Mouse (Mus musculus): Measurements from ENCODE around the gene Tcf7l1. TPM values are rescaled to one million over a fixed set of nuclear protein-coding genes. Genes with fewer than 3 reads are reported as not detected.

Tcf7l1 gene
- polyA plus RNA-seq, 1 experiment from 2014 or later = 24.2 TPM

DNA sequence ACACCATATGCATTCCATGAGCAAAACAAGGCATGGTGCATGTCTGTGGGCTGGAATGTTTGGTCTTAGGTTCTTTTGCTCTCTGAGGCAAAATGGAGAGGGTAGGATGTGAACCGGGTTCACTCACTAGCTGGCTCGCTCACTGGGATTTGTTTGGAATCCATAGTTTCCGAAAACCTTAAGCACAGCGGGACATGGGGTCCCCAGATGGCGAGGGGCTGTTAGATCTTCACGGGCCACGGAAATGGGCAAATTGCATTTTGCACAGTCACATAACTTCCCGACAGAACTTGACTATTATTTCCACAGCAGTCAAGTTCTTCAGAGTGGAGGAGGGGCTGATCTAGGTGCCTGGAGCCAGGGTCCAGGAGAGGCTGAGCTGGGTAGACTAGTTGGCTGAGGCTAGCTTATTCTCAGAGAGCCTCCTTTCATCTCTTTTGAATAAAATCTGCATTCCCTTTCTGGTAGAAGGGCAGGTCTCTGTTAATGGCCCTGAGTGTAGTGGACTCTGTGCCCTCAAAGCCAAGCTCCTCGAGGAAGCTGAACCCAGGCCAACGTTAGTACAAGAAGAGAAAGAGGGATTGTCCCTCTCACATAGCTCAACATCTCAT is 78.1 kb downstream of the Tcf7l1 start:
- Histone ChIP-seq H3K36me3 (no peaks in the 10 kb centered on the region), H3K4me3 (0 out of 2 replicates have a peak overlapping the region, but pooled peaks have one; percentile 7), H3K9me3 (replicated peaks) (no peaks in the 10 kb centered on the region), H3K4me1 (peaks cover 53% of the 10 kb centered on the region), H3K27me3 (ENCODE audit: low read depth, poor library complexity, severe bottlenecking) (peaks cover 30% of the 10 kb centered on the region), H3K27ac (replicated peaks) (peak overlapping the region; percentile 81)
- WGBS = 60% methylated on average over 10 of the region's 10 CpGs
- peak; percentile 37 for DNase-seq (ENCODE audit: low spot score)

DNA sequence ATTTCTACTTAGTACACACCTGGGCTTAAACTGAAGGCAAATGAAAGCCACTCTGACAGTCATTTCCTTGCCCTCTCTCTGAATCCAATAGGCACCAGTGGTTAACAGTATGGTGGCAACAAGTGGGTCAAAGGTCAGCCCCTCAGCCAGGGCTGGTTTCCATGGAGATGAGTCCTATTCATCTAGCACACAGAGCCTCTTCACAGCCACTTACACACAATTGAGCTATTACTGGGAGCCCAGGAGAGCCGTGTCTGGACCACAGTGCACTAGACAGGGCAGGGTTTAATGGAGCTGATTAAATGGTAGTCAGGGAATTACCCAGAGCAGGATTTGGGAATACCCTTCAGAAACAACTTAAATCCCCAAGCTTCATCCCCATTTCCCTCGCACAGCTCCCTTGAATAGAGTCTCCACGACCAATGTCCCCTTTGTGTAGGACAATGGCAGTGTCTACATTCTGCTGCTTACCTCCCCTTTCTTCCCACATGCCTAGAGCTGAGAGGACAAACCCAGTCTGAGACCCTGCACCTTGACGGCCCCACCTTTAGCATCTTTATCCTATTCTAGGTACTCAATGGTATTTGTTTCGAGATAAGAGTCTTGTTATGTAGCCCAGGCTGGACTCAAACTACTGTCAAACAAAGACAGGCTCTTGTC is 89.5 kb downstream of the Tcf7l1 start:
- H3K4me3 ChIP-seq = 0 out of 2 replicates have a peak overlapping the region, but pooled peaks have one; percentile 1
- peaks cover 25% of the 10 kb centered on the region for H3K36me3 ChIP-seq
- peak overlapping the region; percentile 35 for H3K27ac ChIP-seq (replicated peaks)
- H3K4me1 ChIP-seq = peaks cover 55% of the 10 kb centered on the region
- DNase-seq (ENCODE audit: low spot score) = peak; percentile 87
- H3K27me3 ChIP-seq (ENCODE audit: low read depth, poor library complexity, severe bottlenecking) = peaks cover 87% of the 10 kb centered on the region
- WGBS = 22% methylated on average over 5 of the region's 5 CpGs
- H3K9me3 ChIP-seq (replicated peaks) = peaks cover 8% of the 10 kb centered on the region; the same call in 1 of the 2 replicates

DNA sequence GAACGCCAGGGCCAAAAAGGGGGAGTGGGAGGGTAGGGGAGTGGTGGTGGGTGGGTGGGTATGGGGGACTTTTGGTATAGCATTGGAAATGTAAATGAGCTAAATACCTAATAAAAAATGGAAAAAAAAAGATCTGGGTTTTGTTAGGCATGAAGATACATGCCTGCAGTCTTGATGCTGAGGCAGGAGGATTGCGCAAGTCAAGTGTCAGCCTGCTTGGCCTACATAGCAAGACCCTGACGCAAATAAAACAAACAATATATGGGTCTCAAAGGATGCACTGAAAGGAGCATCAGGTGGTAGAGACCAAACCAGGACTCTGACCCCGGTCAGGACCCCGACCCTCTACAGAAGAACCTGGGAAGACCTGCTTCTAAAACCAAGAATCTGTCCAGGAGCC is 90.5 kb downstream of the Tcf7l1 start:
- Histone ChIP-seq H3K9me3 (replicated peaks) (peaks cover 8% of the 10 kb centered on the region; the same call in 1 of the 2 replicates), H3K27me3 (ENCODE audit: low read depth, poor library complexity, severe bottlenecking) (peaks cover 87% of the 10 kb centered on the region), H3K4me1 (peaks cover 55% of the 10 kb centered on the region), H3K4me3 (no peak overlapping the region), H3K27ac (replicated peaks) (0 out of 2 replicates have a peak overlapping the region, but pooled peaks have one; percentile 35), H3K36me3 (peaks cover 20% of the 10 kb centered on the region)
- DNase-seq (ENCODE audit: low spot score) = no peak
- 92% methylated on average over 5 of the region's 5 CpGs for WGBS

DNA sequence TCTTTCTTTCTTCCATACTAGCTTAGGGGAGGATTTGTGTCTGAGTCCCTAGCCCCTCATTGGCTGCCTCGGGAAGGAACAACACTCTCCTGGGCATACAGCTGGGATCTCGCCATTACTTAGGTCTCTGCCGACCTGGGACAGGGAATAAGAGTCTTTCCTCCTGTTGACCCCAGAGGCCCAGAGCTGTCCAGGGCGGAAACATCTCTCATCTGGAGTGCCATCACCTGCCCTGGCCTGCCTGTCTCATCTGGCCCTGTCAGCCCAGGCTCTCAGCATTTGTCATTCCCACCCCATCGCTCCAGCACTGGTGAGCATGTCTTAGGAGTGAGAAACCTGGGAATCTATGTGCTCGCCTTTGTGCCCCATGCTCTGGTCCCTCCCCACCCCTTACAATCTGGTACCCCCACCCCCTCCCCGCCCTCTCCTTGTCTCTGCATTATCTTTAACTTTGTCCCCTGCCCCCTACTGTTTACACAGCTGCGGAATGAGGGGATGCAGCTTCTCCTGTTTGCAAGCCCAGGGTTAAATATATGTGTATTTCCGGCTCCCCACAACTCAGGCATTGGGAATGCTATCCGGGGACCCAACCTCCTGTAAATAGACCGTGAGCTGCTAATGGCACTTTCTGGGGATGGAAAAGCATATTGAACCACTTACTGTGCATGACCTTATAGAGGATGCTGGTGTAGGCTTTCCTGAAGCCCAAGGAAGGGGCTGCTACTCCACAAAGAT is 92.3 kb downstream of the Tcf7l1 start:
- 35% methylated on average over 11 of the region's 11 CpGs for WGBS
- peak overlapping the region; percentile 38; the same call in 1 of the 2 replicates for H3K27ac ChIP-seq (replicated peaks)
- peaks cover 8% of the 10 kb centered on the region; the same call in 1 of the 2 replicates for H3K9me3 ChIP-seq (replicated peaks)
- DNase-seq (ENCODE audit: low spot score) = no peak
- H3K4me3 ChIP-seq = no peak overlapping the region
- H3K4me1 ChIP-seq = peaks cover 64% of the 10 kb centered on the region
- peaks cover 8% of the 10 kb centered on the region; the same call in 1 of the 2 replicates for H3K36me3 ChIP-seq
- peaks cover 84% of the 10 kb centered on the region for H3K27me3 ChIP-seq (ENCODE audit: low read depth, poor library complexity, severe bottlenecking)

DNA sequence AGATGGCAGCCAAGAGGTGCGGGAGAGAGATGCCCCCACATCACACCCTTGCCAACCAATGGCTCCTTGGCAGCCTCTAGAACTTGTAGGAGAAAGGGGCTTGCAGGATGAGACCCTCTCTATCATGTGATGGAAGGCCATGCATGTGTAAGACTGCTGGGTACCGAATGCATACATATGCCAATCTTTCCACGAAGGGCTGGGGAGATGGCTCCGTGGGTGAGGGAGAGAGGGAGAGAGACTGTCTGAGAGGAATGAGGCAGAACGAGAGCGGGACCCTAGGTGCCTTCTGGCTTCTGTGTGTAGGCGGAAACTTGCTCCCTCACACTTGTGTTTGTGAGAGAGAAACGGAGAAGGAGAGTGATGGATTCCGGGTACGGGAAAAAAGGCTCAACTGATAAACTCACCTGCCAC is 94.3 kb downstream of the Tcf7l1 start:
- H3K36me3 ChIP-seq = no peaks in the 10 kb centered on the region
- H3K4me1 ChIP-seq = peaks cover 68% of the 10 kb centered on the region
- 83% methylated on average over 10 of the region's 10 CpGs for WGBS
- no peak overlapping the region for H3K27ac ChIP-seq (replicated peaks)
- no peak for DNase-seq (ENCODE audit: low spot score)
- H3K27me3 ChIP-seq (ENCODE audit: low read depth, poor library complexity, severe bottlenecking) = peaks cover 79% of the 10 kb centered on the region
- H3K4me3 ChIP-seq = no peak overlapping the region
- H3K9me3 ChIP-seq (replicated peaks) = no peaks in the 10 kb centered on the region

DNA sequence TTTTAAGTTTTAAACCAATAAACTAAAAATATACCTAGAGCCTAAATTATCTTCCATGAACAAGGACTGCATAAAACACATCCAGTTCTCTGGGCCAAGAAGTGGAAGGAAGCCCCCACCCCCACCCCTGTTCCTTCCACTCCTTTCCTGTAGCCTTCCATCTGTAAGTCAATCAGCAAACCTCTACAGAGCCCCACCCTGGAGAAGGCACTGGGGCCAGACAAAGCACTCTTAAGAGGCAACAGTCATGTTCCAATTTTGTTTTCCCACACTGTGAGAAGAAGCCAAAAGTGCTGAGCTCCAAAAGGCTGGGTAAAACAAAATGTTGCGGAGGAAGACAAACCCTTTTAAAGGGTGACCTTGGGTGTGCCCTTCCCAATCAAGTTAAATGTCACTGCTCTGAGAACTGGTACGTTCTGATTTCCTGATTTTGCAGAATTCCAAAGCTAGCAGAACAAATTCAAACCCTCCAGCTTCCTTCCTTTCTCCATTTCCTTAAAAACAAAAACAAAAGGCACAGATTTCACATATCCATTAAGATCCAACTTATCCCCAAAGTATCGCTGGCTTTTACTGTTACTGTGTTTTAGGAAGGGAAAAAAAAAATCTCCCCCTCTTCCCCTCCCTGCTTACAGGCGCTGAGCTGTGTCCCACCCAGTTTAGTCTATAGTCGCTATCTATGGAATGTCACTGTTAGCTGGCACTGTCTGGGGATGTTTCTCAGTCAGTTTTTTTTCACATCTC is 94.8 kb downstream of the Tcf7l1 start:
- no peak overlapping the region for H3K4me3 ChIP-seq
- H3K27me3 ChIP-seq (ENCODE audit: low read depth, poor library complexity, severe bottlenecking) = peaks cover 79% of the 10 kb centered on the region
- H3K27ac ChIP-seq (replicated peaks) = no peak overlapping the region
- no peak for DNase-seq (ENCODE audit: low spot score)
- H3K9me3 ChIP-seq (replicated peaks) = no peaks in the 10 kb centered on the region
- H3K36me3 ChIP-seq = no peaks in the 10 kb centered on the region
- peaks cover 63% of the 10 kb centered on the region for H3K4me1 ChIP-seq
- 80% methylated on average over 5 of the region's 5 CpGs for WGBS

DNA sequence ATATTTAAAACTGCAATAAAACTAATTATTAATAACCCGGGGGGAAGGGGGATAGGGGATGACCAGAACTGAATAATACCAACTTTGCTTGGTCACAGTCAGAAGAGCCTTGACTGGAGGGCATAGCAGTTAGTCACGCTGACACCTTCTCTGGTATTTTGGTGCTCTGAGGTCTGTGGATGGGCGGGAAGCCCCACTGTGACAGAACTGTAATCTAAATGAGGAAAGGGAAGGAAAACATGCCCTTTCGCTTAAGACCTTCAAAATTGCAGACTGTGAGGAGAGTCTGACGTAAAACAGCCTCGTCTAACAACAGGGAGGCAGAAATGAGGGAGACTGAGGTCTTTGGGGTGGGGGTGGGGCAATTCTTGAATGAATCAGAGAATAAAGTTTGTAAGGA is 96.6 kb downstream of the Tcf7l1 start:
- no peaks in the 10 kb centered on the region for H3K9me3 ChIP-seq (replicated peaks)
- H3K27me3 ChIP-seq (ENCODE audit: low read depth, poor library complexity, severe bottlenecking) = peaks cover 62% of the 10 kb centered on the region
- WGBS = 81% methylated on average over 6 of the region's 6 CpGs
- peaks cover 52% of the 10 kb centered on the region for H3K4me1 ChIP-seq
- no peak overlapping the region for H3K4me3 ChIP-seq
- no peak for DNase-seq (ENCODE audit: low spot score)
- no peak overlapping the region for H3K27ac ChIP-seq (replicated peaks)
- H3K36me3 ChIP-seq = 0 out of 2 replicates have a peak, but pooled peaks cover 2% of the 10 kb centered on the region

DNA sequence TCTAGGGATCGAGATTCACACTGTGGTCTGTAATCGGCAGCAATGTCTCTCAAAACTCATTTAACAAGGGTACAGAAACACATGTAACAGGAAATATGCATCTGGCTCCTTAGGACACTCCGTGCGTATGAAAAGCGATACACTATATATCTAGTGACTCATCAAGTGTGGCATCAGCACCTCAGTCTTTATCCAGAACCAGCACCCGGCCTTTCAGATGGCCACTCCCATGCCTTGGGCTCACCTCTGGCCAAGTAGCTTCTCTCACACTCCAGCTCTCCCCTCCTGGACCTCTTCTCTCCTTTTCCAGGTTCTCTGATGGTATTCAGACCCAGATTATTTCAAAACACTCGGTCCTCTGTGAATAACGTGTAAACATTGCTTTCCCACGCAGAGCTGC is 97.5 kb downstream of the Tcf7l1 start:
- Histone ChIP-seq H3K9me3 (replicated peaks) (no peaks in the 10 kb centered on the region), H3K4me1 (peaks cover 52% of the 10 kb centered on the region), H3K27ac (replicated peaks) (no peak overlapping the region), H3K36me3 (0 out of 2 replicates have a peak, but pooled peaks cover 2% of the 10 kb centered on the region), H3K4me3 (no peak overlapping the region), H3K27me3 (ENCODE audit: low read depth, poor library complexity, severe bottlenecking) (peaks cover 53% of the 10 kb centered on the region)
- DNase-seq (ENCODE audit: low spot score) = no peak
- WGBS = 92% methylated on average over 9 of the region's 9 CpGs

DNA sequence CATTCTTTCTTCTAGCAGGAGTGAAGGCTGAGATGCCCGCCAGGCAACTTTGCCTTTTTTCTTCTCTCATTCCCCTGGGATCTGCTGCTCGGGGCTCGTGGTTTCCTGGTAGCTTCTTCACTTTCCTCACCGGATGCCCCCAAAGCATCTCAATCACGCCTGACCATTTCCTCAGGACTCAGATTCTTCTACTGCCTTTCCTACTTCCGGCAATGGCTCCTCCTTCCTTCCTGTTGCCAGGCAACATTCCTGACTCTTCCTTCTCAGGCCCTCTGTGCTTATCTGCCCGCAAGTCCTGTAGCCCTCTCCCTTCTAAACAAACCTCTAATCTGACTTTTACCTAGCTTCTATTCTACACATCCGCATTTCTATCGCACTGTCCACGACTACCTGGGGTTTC is 98.5 kb downstream of the Tcf7l1 start:
- Histone ChIP-seq H3K4me1 (peaks cover 51% of the 10 kb centered on the region), H3K9me3 (replicated peaks) (no peaks in the 10 kb centered on the region), H3K4me3 (no peak overlapping the region), H3K27me3 (ENCODE audit: low read depth, poor library complexity, severe bottlenecking) (peaks cover 44% of the 10 kb centered on the region), H3K27ac (replicated peaks) (no peak overlapping the region), H3K36me3 (0 out of 2 replicates have a peak, but pooled peaks cover 2% of the 10 kb centered on the region)
- WGBS = 69% methylated on average over 10 of the region's 10 CpGs
- no peak for DNase-seq (ENCODE audit: low spot score)

DNA sequence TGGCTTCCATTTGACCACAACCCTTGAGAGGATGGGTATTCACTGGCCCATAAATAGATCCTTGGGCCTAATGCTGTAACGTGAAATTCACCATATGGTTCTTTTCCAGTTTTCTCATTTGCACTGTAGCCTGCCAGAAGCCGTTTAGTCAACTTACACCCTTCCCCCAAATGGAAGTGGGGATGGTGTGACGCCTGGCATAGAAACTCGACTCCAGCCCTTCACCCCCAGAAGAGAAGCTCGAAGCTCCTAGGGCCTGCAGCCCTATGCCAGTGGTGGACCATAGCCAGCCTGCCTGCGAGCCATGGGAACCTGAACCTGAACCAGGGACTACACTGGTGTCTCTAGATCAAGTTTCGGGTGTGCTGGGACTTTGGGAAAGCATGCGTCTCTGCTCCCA is 99.1 kb downstream of the Tcf7l1 start:
- DNase-seq (ENCODE audit: low spot score) = no peak
- H3K27ac ChIP-seq (replicated peaks) = no peak overlapping the region
- 90% methylated on average over 8 of the region's 8 CpGs for WGBS
- H3K4me1 ChIP-seq = peaks cover 51% of the 10 kb centered on the region
- H3K4me3 ChIP-seq = no peak overlapping the region
- 0 out of 2 replicates have a peak, but pooled peaks cover 2% of the 10 kb centered on the region for H3K36me3 ChIP-seq
- no peaks in the 10 kb centered on the region for H3K9me3 ChIP-seq (replicated peaks)
- H3K27me3 ChIP-seq (ENCODE audit: low read depth, poor library complexity, severe bottlenecking) = peaks cover 38% of the 10 kb centered on the region

DNA sequence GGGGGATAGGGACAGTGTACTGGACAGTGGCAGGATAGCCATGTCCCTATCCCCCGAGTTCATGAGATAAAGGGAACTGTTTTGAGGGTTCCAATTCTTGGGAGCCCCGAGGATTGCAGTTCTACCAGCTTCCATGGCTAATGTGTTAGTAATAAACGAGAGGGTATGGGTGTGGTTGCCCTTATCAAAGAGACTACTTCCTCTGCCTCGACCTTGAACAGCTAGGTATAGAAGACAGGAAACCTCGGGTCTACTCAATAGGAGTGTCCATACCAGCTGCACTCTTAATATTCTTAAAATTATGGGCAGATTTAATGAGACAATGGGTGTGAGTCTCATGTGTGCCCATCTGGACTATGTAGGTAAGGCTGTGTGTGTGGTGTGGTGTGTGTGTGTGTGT is 100.0 kb downstream of the Tcf7l1 start:
- 87% methylated on average over 5 of the region's 5 CpGs for WGBS
- Histone ChIP-seq H3K4me1 (peaks cover 56% of the 10 kb centered on the region), H3K4me3 (no peak overlapping the region), H3K9me3 (replicated peaks) (no peaks in the 10 kb centered on the region), H3K36me3 (0 out of 2 replicates have a peak, but pooled peaks cover 2% of the 10 kb centered on the region), H3K27ac (replicated peaks) (no peak overlapping the region), H3K27me3 (ENCODE audit: low read depth, poor library complexity, severe bottlenecking) (peaks cover 35% of the 10 kb centered on the region)
- no peak for DNase-seq (ENCODE audit: low spot score)

DNA sequence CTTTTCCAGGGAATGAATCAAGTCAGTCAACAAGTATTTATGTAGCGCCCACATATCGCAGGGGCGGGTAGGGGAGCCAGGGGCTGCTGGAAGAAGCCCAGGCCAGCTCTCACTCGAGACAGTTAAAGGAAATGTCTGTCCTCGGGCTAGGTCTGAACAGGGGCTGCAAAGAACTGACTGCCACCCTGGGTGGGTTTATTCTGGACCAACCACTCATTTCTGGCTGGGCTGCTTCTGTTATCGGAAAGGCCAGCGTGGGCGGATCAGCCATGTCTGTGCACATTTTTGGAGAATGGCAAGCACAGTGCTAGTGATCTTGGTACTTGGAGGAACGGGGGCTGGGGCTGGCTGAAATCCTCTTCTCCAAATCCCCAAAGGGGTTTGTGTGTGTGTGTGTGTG is 103.9 kb downstream of the Tcf7l1 start:
- H3K27ac ChIP-seq (replicated peaks) = no peak overlapping the region
- 79% methylated on average over 9 of the region's 9 CpGs for WGBS
- 0 out of 2 replicates have a peak, but pooled peaks cover 2% of the 10 kb centered on the region for H3K36me3 ChIP-seq
- DNase-seq (ENCODE audit: low spot score) = no peak
- no peaks in the 10 kb centered on the region for H3K9me3 ChIP-seq (replicated peaks)
- peaks cover 39% of the 10 kb centered on the region for H3K27me3 ChIP-seq (ENCODE audit: low read depth, poor library complexity, severe bottlenecking)
- no peak overlapping the region for H3K4me3 ChIP-seq
- peaks cover 55% of the 10 kb centered on the region for H3K4me1 ChIP-seq
